Mouse (Mus musculus) MEL (cell line): ENCODE results near the gene Nras. TPM values are rescaled to one million over a fixed set of nuclear protein-coding genes. Genes with fewer than 3 reads are reported as not detected.

Experiments
- DNase-seq: peaks from one replicate; pipeline ENCODE4 v3.0.0; 2011; ENCODE audit warnings: low read depth, low spot score
- H3K27ac ChIP-seq: 2 replicates; pipeline ENCODE4 v1.5.1; 2012; ENCODE audit warnings: low read depth, mild to moderate bottlenecking, control low read depth, low read length, moderate library complexity; ENCODE audit not compliant: control insufficient read depth
- H3K27me3 ChIP-seq, 2 experiments: fragments of 150-350 bp in 1 of 2; sonication (generic) in 1 of 2; 2 replicates each; pipeline ENCODE4 v1.6.1; 2012; ENCODE audit warnings: low read length in 2 of 2, mild to moderate bottlenecking in 2 of 2, improper control_type of control experiment in 1 of 2, moderate library complexity in 1 of 2; ENCODE audit not compliant: insufficient read depth in 2 of 2, control insufficient read depth in 1 of 2
- H3K36me3 ChIP-seq, 2 experiments: 2 replicates each; pipeline ENCODE4 v1.6.1; 2012 to 2014; ENCODE audit warnings: low read length in 2 of 2, improper control_type of control experiment in 1 of 2, inconsistent platforms in 1 of 2, mild to moderate bottlenecking in 1 of 2; ENCODE audit not compliant: insufficient read depth in 2 of 2, control insufficient read depth in 1 of 2
- H3K4me1 ChIP-seq, 2 experiments: fragments of 150-350 bp in 1 of 2; sonication (generic) in 1 of 2; 2 replicates each; pipeline ENCODE4 v1.6.1; 2012; ENCODE audit warnings: low read length in 2 of 2, improper control_type of control experiment in 1 of 2, mild to moderate bottlenecking in 1 of 2; ENCODE audit not compliant: insufficient read depth in 2 of 2, control insufficient read depth in 1 of 2
- H3K4me3 ChIP-seq, 2 experiments: fragments of 150-350 bp in 1 of 2; sonication (generic) in 1 of 2; 2 replicates each; pipeline ENCODE4 v1.5.1; 2012; ENCODE audit warnings: low read depth in 2 of 2, low read length in 2 of 2, mild to moderate bottlenecking in 2 of 2, moderate library complexity in 2 of 2, control low read depth in 1 of 2, improper control_type of control experiment in 1 of 2; ENCODE audit not compliant: control insufficient read depth in 1 of 2, insufficient read depth in 1 of 2
- H3K79me2 ChIP-seq: 2 replicates; pipeline ENCODE4 v1.6.1; 2012; ENCODE audit warnings: mild to moderate bottlenecking, low read length, moderate library complexity; ENCODE audit not compliant: control insufficient read depth, poor library complexity, insufficient read depth
- H3K9ac ChIP-seq: 2 replicates; pipeline ENCODE4 v1.6.1; 2012; ENCODE audit warnings: low read depth, mild to moderate bottlenecking, control low read depth, low read length, moderate library complexity; ENCODE audit not compliant: control insufficient read depth, poor library complexity, severe bottlenecking
- H3K9me3 ChIP-seq: fragments of 150-350 bp; sonication (generic); replicated peaks from 2 replicates; pipeline ENCODE4 v1.6.1; 2012; ENCODE audit warnings: mild to moderate bottlenecking, low read length, improper control_type of control experiment, moderate library complexity; ENCODE audit not compliant: insufficient read depth
- BHLHE40 ChIP-seq: IDR thresholded peaks from 2 replicates; pipeline ENCODE4 v1.6.1; 2012; ENCODE audit warnings: low read depth, mild to moderate bottlenecking, inconsistent platforms, low read length, improper control_type of control experiment, borderline replicate concordance
- E2F4 ChIP-seq: IDR thresholded peaks from 2 replicates; pipeline ENCODE4 v1.6.1; 2011; ENCODE audit warnings: low read depth, low read length, improper control_type of control experiment, borderline replicate concordance
- ELF1 ChIP-seq: IDR thresholded peaks from 2 replicates; pipeline ENCODE4 v1.6.1; 2014; ENCODE audit warnings: low read depth, mild to moderate bottlenecking, inconsistent platforms, low read length, improper control_type of control experiment, moderate library complexity
- EP300 ChIP-seq, 2 experiments: IDR thresholded peaks; 2 replicates each; pipeline ENCODE4 v1.6.1; 2011; ENCODE audit warnings: improper control_type of control experiment in 2 of 2, low read length in 2 of 2, low read depth in 1 of 2, mild to moderate bottlenecking in 1 of 2
- ETS1 ChIP-seq: IDR thresholded peaks from 2 replicates; pipeline ENCODE4 v1.6.1; 2012; ENCODE audit warnings: low read depth, mild to moderate bottlenecking, inconsistent platforms, low read length, improper control_type of control experiment, moderate library complexity
- GATA1 ChIP-seq: IDR thresholded peaks from 2 replicates; pipeline ENCODE4 v1.6.1; 2011; ENCODE audit warnings: low read depth, low read length, improper control_type of control experiment
- JUND ChIP-seq: IDR thresholded peaks from 2 replicates; pipeline ENCODE4 v1.6.1; 2011; ENCODE audit warnings: low read depth, mild to moderate bottlenecking, improper control_type of control experiment, low read length
- KAT2A ChIP-seq: conservative IDR thresholded peaks from 2 replicates; pipeline ENCODE4 v1.6.1; 2012; ENCODE audit warnings: low read depth, low read length, improper control_type of control experiment, inconsistent platforms
- MAFK ChIP-seq: IDR thresholded peaks from 2 replicates; pipeline ENCODE4 v1.6.1; 2011; ENCODE audit warnings: low read depth, mild to moderate bottlenecking, low read length, improper control_type of control experiment, borderline replicate concordance
- MEF2A ChIP-seq: IDR thresholded peaks from 2 replicates; pipeline ENCODE4 v1.6.1; 2014; ENCODE audit warnings: low read depth, mild to moderate bottlenecking, inconsistent platforms, low read length, improper control_type of control experiment; ENCODE audit not compliant: poor library complexity, insufficient replicate concordance, severe bottlenecking; ENCODE audit errors: extremely low read depth
- MYC ChIP-seq: IDR thresholded peaks from 2 replicates; pipeline ENCODE4 v1.6.1; 2011; ENCODE audit warnings: low read depth, mild to moderate bottlenecking, low read length, improper control_type of control experiment, moderate library complexity
- NELFE ChIP-seq: IDR thresholded peaks from 2 replicates; pipeline ENCODE4 v1.6.1; 2011; ENCODE audit warnings: low read depth, low read length, improper control_type of control experiment
- NRF1 ChIP-seq: IDR thresholded peaks from 2 replicates; pipeline ENCODE4 v1.6.1; 2014; ENCODE audit warnings: low read depth, mild to moderate bottlenecking, inconsistent platforms, low read length, improper control_type of control experiment, moderate library complexity; ENCODE audit not compliant: poor library complexity, insufficient read depth, severe bottlenecking
- POLR2AphosphoS5 ChIP-seq: IDR thresholded peaks from 2 replicates; pipeline ENCODE4 v1.6.1; 2012; ENCODE audit warnings: low read depth, borderline replicate concordance, mild to moderate bottlenecking, inconsistent platforms, low read length, moderate library complexity, mixed read lengths
- RAD21 ChIP-seq: IDR thresholded peaks from 2 replicates; pipeline ENCODE4 v1.6.1; 2011; ENCODE audit warnings: mild to moderate bottlenecking, low read depth, low read length, improper control_type of control experiment
- RCOR1 ChIP-seq: IDR thresholded peaks from 2 replicates; pipeline ENCODE4 v1.6.1; 2012; ENCODE audit warnings: low read depth, mild to moderate bottlenecking, inconsistent platforms, low read length, improper control_type of control experiment
- SIN3A ChIP-seq: IDR thresholded peaks from 2 replicates; pipeline ENCODE4 v1.6.1; 2012; ENCODE audit warnings: low read length, improper control_type of control experiment, inconsistent platforms
- TAL1 ChIP-seq: IDR thresholded peaks from 2 replicates; pipeline ENCODE4 v1.6.1; 2012; ENCODE audit warnings: mild to moderate bottlenecking, inconsistent platforms, low read length, moderate library complexity, mixed read lengths
- TBP ChIP-seq: IDR thresholded peaks from 2 replicates; pipeline ENCODE4 v1.8.0; 2011; ENCODE audit warnings: low read depth, low read length, improper control_type of control experiment
- UBTF ChIP-seq: IDR thresholded peaks from 2 replicates; pipeline ENCODE4 v1.6.1; 2012; ENCODE audit warnings: low read depth, mild to moderate bottlenecking, inconsistent platforms, low read length, improper control_type of control experiment, moderate library complexity, borderline replicate concordance; ENCODE audit not compliant: insufficient read depth
- USF1 ChIP-seq: IDR thresholded peaks from 2 replicates; pipeline ENCODE4 v1.6.1; 2014; ENCODE audit warnings: low read depth, mild to moderate bottlenecking, inconsistent platforms, low read length, improper control_type of control experiment, moderate library complexity
- polyA plus RNA-seq, 2 experiments: library from polyadenylated mRNA; stranded (reverse) in 1 of 2; unstranded in 1 of 2; fragments of >175 nt in 1 of 2; fragments of >200 nt in 1 of 2; gene quantifications; 2 replicates each; pipeline versions ENCODE4 v1.2.1 to v1.2.4; 2012; ENCODE audit warnings: low replicate concordance in 2 of 2, low read depth in 1 of 2; ENCODE audit not compliant: insufficient read length in 2 of 2, insufficient read depth in 1 of 2, missing spikeins in 1 of 2
- total RNA-seq: library from RNA; depleted of rRNA; stranded (reverse); fragments of 300-350 nt; gene quantifications from 2 replicates; pipeline ENCODE4 v1.2.3, GENCODE M21; 2012

Nras gene
- total and polyA plus RNA-seq, 3 experiments, result 92.0 to 193 (median 95.3) TPM

DNA sequence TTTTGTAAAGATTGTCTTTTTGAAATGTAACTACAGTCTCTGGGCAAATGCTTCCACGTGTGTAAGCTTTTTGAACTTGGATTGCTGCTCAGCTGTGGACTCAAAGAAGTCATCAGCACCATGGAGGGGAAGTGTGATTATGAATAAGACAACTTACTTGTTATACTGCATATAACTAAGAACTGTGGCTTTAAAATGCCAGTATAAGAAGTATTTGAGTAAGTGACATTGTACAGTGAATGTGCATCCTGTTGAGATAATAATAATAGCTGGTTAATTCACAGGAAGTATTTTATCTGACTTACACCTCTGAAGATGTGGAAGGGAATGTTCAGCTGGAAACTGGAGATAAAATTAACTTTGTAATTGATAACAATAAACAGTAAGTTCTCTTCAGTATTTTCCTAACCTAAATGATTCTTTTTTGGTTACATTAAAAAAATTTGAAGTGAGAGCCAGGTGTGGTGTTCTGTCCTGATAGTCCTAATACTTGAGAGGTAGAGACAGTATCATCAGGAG is 17.2 kb upstream of the Nras start (continued):
- TF ChIP-seq TAL1, result peak; percentile 55
- peak; percentile 79 for TF ChIP-seq SIN3A
- TF ChIP-seq UBTF, result no peak
- no peak for TF ChIP-seq MYC
- no peak for TF ChIP-seq BHLHE40
- peak; percentile 84 for TF ChIP-seq ETS1
- peak; percentile 91 for TF ChIP-seq GATA1
- TF ChIP-seq TBP, result no peak
- TF ChIP-seq POLR2AphosphoS5, result no peak
- TF ChIP-seq NELFE, result no peak
- TF ChIP-seq, all 39 proteins: peak for 10

DNA sequence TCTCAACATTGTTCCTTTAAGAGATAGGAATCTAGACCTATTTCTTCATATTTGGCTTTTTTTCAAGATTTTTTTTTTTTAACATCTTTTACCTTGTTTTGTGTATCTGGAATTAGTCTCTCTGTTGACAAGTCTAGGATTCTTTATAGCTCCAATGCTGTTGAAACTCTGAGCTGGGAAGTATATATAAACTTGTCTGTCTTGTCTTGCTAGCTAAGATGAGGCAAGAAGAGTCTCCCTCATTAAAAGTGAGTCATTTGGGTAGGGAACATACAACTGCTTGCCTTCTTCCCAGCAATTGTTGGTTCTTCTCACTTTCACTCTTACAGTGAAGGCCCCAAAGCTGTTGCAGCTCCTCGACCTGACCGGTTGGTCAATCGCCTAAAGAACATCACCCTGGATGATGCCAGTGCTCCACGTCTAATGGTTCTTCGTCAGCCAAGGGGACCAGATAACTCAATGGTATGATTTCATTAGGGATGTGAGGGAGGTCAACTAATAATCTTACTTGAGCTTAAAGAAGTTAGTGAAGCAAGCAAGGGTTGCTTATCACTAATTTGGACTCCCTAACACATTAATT is 2.0 kb upstream of the Nras start:
- H3K79me2 ChIP-seq, result peaks cover 12% of the 10 kb centered on the region
- TF ChIP-seq KAT2A, result no peak

DNA sequence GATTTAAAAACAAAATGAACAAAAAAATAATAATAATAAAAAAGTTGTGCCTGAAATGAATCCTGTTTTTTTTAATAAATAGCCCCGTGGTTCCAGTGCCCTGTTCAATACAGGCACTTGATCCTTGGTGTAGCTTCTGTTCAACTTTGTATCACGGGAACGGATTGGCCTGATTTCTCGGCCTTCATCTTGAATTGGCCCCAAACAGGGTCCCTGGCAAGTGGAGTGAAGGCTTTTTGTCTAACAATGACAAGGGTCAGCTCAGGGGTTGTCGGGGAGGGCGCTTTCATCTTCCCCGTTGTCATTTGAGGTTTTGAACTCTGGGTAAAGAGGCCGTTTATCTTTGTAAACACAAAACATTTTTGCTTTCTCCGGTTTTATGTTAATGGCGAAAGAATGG is 333 bp upstream of the Nras start:
- peaks cover 12% of the 10 kb centered on the region for H3K79me2 ChIP-seq
- TF ChIP-seq RCOR1 (no peak), BHLHE40 (no peak), ELF1 (no peak), RAD21 (no peak), MAFK (no peak), USF1 (no peak), JUND (no peak), SIN3A (no peak), TBP (no peak), NRF1 (no peak), E2F4 (no peak), MEF2A (no peak), KAT2A (no peak), EP300 (IDR thresholded peaks at IDR 0.05; ENCODE audit: low read depth in 1 of 2, low read length in 2 of 2) (no peak)
- TF ChIP-seq, all 39 proteins: peak for 0
- Histone ChIP-seq H3K4me1 (peaks cover 3 to 4% of the 10 kb centered on the region in 2 experiments; a peak in 2 of 4 replicates), H3K4me3 (peak overlapping the region; percentile 73 to 98), H3K36me3 (peaks cover 11 to 37% of the 10 kb centered on the region in 2 experiments), H3K9me3 (no peaks in the 10 kb centered on the region), H3K9ac (peak overlapping the region; percentile 44), H3K27ac (peak overlapping the region; percentile 8), H3K27me3 (no peaks in the 10 kb centered on the region)
- DNase-seq, result no peak

More for the DNA sequence above, 2.0 kb upstream of the Nras start:
- Histone ChIP-seq H3K9me3 (no peaks in the 10 kb centered on the region), H3K4me3 (no peak overlapping the region), H3K27me3 (no peaks in the 10 kb centered on the region), H3K36me3 (peaks cover 11 to 44% of the 10 kb centered on the region in 2 experiments), H3K9ac (no peak overlapping the region), H3K27ac (no peak overlapping the region), H3K4me1 (peaks cover 3 to 4% of the 10 kb centered on the region in 2 experiments; a peak in 2 of 4 replicates)
- DNase-seq, result no peak
